Mouse (Mus musculus) hindbrain, embryonic 12.5 days (tissue): ENCODE results near the gene Car15. TPM values are rescaled to one million over a fixed set of nuclear protein-coding genes. Genes with fewer than 3 reads are reported as not detected.

Experiments
- ATAC-seq: fragments of 200-750 bp; cut with Nextera tagmentation; 2 replicates; pipeline ENCODE4 v1.8.0; 2017; ENCODE audit warnings: moderate TSS enrichment; ENCODE audit not compliant: low FRiP score
- H3K27ac ChIP-seq: fragments of 300-500 bp; sonication (generic); 2 replicates; pipeline ENCODE4 v1.5.1; 2016; ENCODE audit warnings: mild to moderate bottlenecking
- H3K27me3 ChIP-seq: fragments of 300-500 bp; sonication (generic); 2 replicates; pipeline ENCODE4 v1.6.1; 2016; ENCODE audit warnings: mild to moderate bottlenecking
- H3K36me3 ChIP-seq: fragments of 300-500 bp; sonication (generic); 2 replicates; pipeline ENCODE4 v1.6.1; 2016; ENCODE audit warnings: mild to moderate bottlenecking
- H3K4me1 ChIP-seq: fragments of 300-500 bp; sonication (generic); 2 replicates; pipeline ENCODE4 v1.6.1; 2016
- H3K4me2 ChIP-seq: fragments of 300-500 bp; sonication (generic); replicated peaks from 2 replicates; pipeline ENCODE4 v1.6.1; 2016; ENCODE audit warnings: mild to moderate bottlenecking
- H3K4me3 ChIP-seq: fragments of 300-500 bp; sonication (generic); 2 replicates; pipeline ENCODE4 v1.5.1; 2016; ENCODE audit warnings: mild to moderate bottlenecking
- H3K9ac ChIP-seq: fragments of 300-500 bp; sonication (generic); 2 replicates; pipeline ENCODE4 v1.6.1; 2016; ENCODE audit warnings: mild to moderate bottlenecking, moderate library complexity
- H3K9me3 ChIP-seq: fragments of 300-500 bp; sonication (generic); replicated peaks from 2 replicates; pipeline ENCODE4 v1.6.1; 2016; ENCODE audit warnings: mild to moderate bottlenecking
- WGBS: fragments of 180-500 bp; shearing (Covaris S2); methylation state at CpG from one replicate; pipeline ENCODE4 v1.1.7; 2016; 5-methylcytosine and 5-hydroxymethylcytosine counted together
- polyA plus RNA-seq: library from polyadenylated mRNA; unstranded; fragments of >200 nt; fragmentation: Nextera tagmentation; extraction: Ambion mirVana; gene quantifications from 2 replicates; pipeline ENCODE4 v1.2.1, GENCODE M21; 2016

The Car15 gene
- polyA plus RNA-seq, 1 experiment from 2014 or later = 3.5 TPM

GRCm38 (mm10) chr16:17807192-17808009 lies 30.8 kb downstream of the Car15 start:
- Histone ChIP-seq H3K9ac (peak overlapping the region; percentile 76), H3K9me3 (no peaks in the 10 kb centered on the region), H3K4me1 (peaks cover 69% of the 10 kb centered on the region), H3K27ac (peak overlapping the region; percentile 76), H3K4me2 (peak overlapping the region; percentile 92), H3K4me3 (peak overlapping the region; percentile 54), H3K36me3 (no peaks in the 10 kb centered on the region), H3K27me3 (peaks cover 75% of the 10 kb centered on the region)
- 3% methylated on average over 73 of the region's 73 CpGs for WGBS
- ATAC-seq = peak; percentile 89

GRCm38 (mm10) chr16:17806581-17807191 lies 31.5 kb downstream of the Car15 start:
- Histone ChIP-seq H3K27ac (peak overlapping the region; percentile 76), H3K27me3 (peaks cover 82% of the 10 kb centered on the region), H3K9me3 (no peaks in the 10 kb centered on the region), H3K4me3 (peak overlapping the region; percentile 54), H3K9ac (peak overlapping the region; percentile 76), H3K36me3 (no peaks in the 10 kb centered on the region), H3K4me1 (peaks cover 76% of the 10 kb centered on the region), H3K4me2 (peak overlapping the region; percentile 92)
- WGBS = 2% methylated on average over 45 of the region's 50 CpGs
- peak; percentile 44 for ATAC-seq

- H3K27ac ChIP-seq = no peak overlapping the region
- H3K4me1 ChIP-seq = peaks cover 73% of the 10 kb centered on the region
- H3K4me2 ChIP-seq = peak overlapping the region; percentile 52
- H3K9me3 ChIP-seq = no peaks in the 10 kb centered on the region
- no peak overlapping the region for H3K9ac ChIP-seq
- ATAC-seq = no peak
- H3K4me3 ChIP-seq = peak overlapping the region; percentile 29
- H3K27me3 ChIP-seq = peaks cover 89% of the 10 kb centered on the region
- WGBS = 14% methylated on average over 7 of the region's 7 CpGs
- H3K36me3 ChIP-seq = no peaks in the 10 kb centered on the region
Observed at GRCm38 (mm10) chr16:17804982-17805381, 33.2 kb downstream of the Car15 start.

GRCm38 (mm10) chr16:17804449-17804912 lies 33.7 kb downstream of the Car15 start:
- Histone ChIP-seq H3K9me3 (no peaks in the 10 kb centered on the region), H3K27ac (no peak overlapping the region), H3K9ac (0 out of 2 replicates have a peak overlapping the region, but pooled peaks have one; percentile 41), H3K36me3 (no peaks in the 10 kb centered on the region), H3K27me3 (peaks cover 91% of the 10 kb centered on the region), H3K4me2 (peak overlapping the region; percentile 52), H3K4me1 (peaks cover 69% of the 10 kb centered on the region), H3K4me3 (peak overlapping the region; percentile 29)
- WGBS = 2% methylated on average over 31 of the region's 33 CpGs
- 0 out of 2 replicates have a peak, but pooled peaks have one; percentile 6 for ATAC-seq

GRCm38 (mm10) chr16:17803675-17804448 lies 34.3 kb downstream of the Car15 start:
- Histone ChIP-seq H3K4me3 (peak overlapping the region; percentile 31), H3K27ac (no peak overlapping the region), H3K9ac (peak overlapping the region; percentile 29), H3K4me2 (peak overlapping the region; percentile 55), H3K27me3 (peaks cover 92% of the 10 kb centered on the region), H3K9me3 (no peaks in the 10 kb centered on the region), H3K36me3 (no peaks in the 10 kb centered on the region), H3K4me1 (peaks cover 66% of the 10 kb centered on the region)
- ATAC-seq = no peak
- 10% methylated on average over 33 of the region's 33 CpGs for WGBS

- Histone ChIP-seq H3K4me1 (peaks cover 69% of the 10 kb centered on the region), H3K27me3 (peaks cover 94% of the 10 kb centered on the region), H3K9ac (peak overlapping the region; percentile 29), H3K9me3 (no peaks in the 10 kb centered on the region), H3K27ac (no peak overlapping the region), H3K4me2 (peak overlapping the region; percentile 55), H3K36me3 (no peaks in the 10 kb centered on the region), H3K4me3 (peak overlapping the region; percentile 31)
- no peak for ATAC-seq
- WGBS = 2% methylated on average over 83 of the region's 83 CpGs
Observed at GRCm38 (mm10) chr16:17802839-17803674, 35.1 kb downstream of the Car15 start.

- 8% methylated on average over 18 of the region's 18 CpGs for WGBS
- H3K27me3 ChIP-seq = peaks cover 95% of the 10 kb centered on the region
- no peaks in the 10 kb centered on the region for H3K36me3 ChIP-seq
- H3K27ac ChIP-seq = no peak overlapping the region
- ATAC-seq = no peak
- peak overlapping the region; percentile 29; the same call in 1 of the 2 replicates for H3K9ac ChIP-seq
- H3K4me2 ChIP-seq = peak overlapping the region; percentile 55
- peaks cover 65% of the 10 kb centered on the region for H3K4me1 ChIP-seq
- no peaks in the 10 kb centered on the region for H3K9me3 ChIP-seq
- peak overlapping the region; percentile 31 for H3K4me3 ChIP-seq
Observed at GRCm38 (mm10) chr16:17802456-17802838, 35.7 kb downstream of the Car15 start.

GRCm38 (mm10) chr16:17801777-17802455 lies 36.2 kb downstream of the Car15 start:
- no peaks in the 10 kb centered on the region for H3K9me3 ChIP-seq
- H3K27ac ChIP-seq = no peak overlapping the region
- H3K4me2 ChIP-seq = peak overlapping the region; percentile 55; the same call in 1 of the 2 replicates
- peaks cover 65% of the 10 kb centered on the region for H3K4me1 ChIP-seq
- no peaks in the 10 kb centered on the region for H3K36me3 ChIP-seq
- H3K4me3 ChIP-seq = no peak overlapping the region
- ATAC-seq = no peak
- H3K9ac ChIP-seq = no peak overlapping the region
- WGBS = 10% methylated on average over 7 of the region's 7 CpGs
- H3K27me3 ChIP-seq = peaks cover 99% of the 10 kb centered on the region

GRCm38 (mm10) chr16:17799584-17799983 lies 38.6 kb downstream of the Car15 start:
- Histone ChIP-seq H3K27ac (no peak overlapping the region), H3K4me2 (no peak overlapping the region), H3K9me3 (no peaks in the 10 kb centered on the region), H3K4me1 (peaks cover 49% of the 10 kb centered on the region), H3K9ac (no peak overlapping the region), H3K27me3 (peaks cover 95% of the 10 kb centered on the region), H3K4me3 (no peak overlapping the region), H3K36me3 (no peaks in the 10 kb centered on the region)
- ATAC-seq = no peak

- H3K4me3 ChIP-seq = peak overlapping the region; percentile 53
- peaks cover 85% of the 10 kb centered on the region for H3K27me3 ChIP-seq
- 2% methylated on average over 35 of the region's 45 CpGs for WGBS
- no peaks in the 10 kb centered on the region for H3K36me3 ChIP-seq
- H3K4me1 ChIP-seq = peaks cover 39% of the 10 kb centered on the region
- peak overlapping the region; percentile 62; the same call in 1 of the 2 replicates for H3K27ac ChIP-seq
- no peaks in the 10 kb centered on the region for H3K9me3 ChIP-seq
- peak overlapping the region; percentile 81 for H3K4me2 ChIP-seq
- peak overlapping the region; percentile 74 for H3K9ac ChIP-seq
- ATAC-seq = 0 out of 2 replicates have a peak, but pooled peaks have one; percentile 12
Observed at GRCm38 (mm10) chr16:17798321-17799180, 39.6 kb downstream of the Car15 start.
